Mouse (Mus musculus) heart, postnatal 25 days (tissue): ENCODE results near the gene Ndufv2. TPM values are rescaled to one million over a fixed set of nuclear protein-coding genes. Genes with fewer than 3 reads are reported as not detected.

ENCODE experiments used
- DNase-seq: peaks from one replicate; pipeline ENCODE4 v3.0.0; 2022; ENCODE audit warnings: low spot score
- intact Hi-C: fragments of 180-260 bp; cut with DNase I; formaldehyde crosslinking; loops from one replicate; pipeline ENCODE4 v1.15.1; 2025
- total RNA-seq, 2 experiments: library from RNA; stranded (reverse); gene quantifications; 2 replicates each; pipeline ENCODE4 v1.2.3; 2021

The Ndufv2 gene
- total RNA-seq = 1,000 to 10,000 TPM; 1,243 to 1,263 TPM

DNA sequence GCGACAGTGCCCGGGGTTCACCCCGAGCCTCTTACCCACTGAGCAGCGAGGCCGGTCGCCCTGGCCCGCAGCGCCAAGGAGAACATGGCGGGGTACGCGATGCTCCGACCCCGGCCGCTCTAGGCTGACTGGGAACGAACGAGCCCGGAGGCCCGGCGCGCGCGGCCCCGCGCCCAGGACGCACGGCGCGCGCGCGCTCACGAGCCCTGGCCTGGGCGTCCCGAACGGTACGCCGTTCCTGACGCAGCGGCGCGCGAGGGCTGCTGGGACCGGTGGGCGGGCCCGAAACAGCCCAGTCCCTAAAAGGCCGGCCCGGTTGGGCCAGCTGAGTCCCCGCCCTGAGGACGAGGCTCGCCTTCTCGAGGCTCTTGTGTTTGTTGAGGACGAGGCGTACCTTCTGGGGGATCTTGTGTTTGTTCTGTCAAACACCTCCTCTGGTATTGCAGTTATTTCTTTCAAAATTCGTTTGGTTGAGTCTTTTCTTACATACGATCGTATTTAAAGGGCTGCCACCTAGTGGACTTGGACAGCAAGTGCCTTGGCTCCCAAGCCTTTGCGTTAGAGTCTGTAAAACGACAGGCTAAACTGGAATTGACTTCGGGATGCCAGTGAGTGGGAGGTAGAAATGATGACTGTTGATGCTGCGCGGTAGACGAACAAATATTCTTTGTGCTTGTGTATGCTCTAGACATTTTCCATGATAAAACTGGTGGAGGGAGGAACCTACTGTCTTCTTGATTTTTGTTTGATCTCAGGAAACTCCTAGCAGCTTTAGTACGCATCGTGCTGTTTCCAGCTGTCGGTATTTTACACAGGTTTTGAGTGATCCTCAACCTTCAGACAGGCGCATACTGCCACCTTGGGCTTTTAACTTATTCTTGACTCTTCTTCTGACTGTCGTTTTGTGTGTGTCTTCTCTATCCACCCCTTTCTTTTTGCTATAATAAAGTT is at the start of gene Ndufv2:
Gene Ndufv2 (minus strand): TSS at position 180 of the 951 bp plus-strand sequence.
- DNase-seq = peak; percentile 87
- intact Hi-C loops = loop anchor here (2.0 to 5.0 kb wide), 3 partner anchors 25 to 149 kb away; partner anchors contain the start of genes Ankrd12 and Twsg1

DNA sequence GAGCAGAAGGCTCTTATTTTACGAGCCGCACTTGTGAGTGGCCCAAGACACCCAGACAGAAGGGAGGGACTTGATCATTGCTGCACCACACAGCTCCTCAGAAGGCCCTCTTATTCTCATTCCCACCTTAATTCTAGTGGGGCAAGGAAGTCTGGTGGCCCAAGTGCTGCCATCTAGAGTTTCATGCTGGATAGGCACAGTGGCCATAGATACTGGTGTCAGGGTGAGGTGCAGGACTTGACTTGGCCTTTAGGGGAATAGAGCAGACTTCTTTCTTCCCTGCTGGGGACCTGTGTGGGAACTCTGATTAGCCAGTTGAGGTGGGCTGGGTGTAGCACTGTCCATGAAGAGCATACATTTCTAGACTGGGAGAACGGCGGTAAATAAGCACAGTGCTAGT is 29.9 kb upstream of the Ndufv2 start:
- intact Hi-C loops = no loop called here
- no peak for DNase-seq

DNA sequence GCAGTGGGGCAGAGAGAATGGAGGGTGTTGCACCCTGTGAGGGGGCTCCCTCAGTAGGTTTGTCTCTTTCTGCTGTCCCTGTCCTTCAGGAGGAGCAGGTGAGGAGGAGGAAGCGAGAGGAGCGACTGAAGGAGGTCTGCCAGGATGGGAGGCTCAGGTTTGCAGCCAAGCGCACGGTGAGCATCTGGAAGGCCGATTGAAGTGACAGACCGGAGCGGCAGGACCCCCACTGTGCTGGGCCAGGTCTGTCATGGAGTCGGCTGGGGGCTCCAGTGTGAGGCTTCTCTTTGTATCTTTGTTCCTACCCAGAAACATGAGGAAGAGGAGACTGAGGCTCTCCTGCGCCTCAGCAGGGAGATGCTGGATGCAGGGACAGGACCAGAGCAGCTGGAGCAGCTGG is 29.0 kb upstream of the Ndufv2 start:
- intact Hi-C loops = no loop called here
- DNase-seq = no peak

DNA sequence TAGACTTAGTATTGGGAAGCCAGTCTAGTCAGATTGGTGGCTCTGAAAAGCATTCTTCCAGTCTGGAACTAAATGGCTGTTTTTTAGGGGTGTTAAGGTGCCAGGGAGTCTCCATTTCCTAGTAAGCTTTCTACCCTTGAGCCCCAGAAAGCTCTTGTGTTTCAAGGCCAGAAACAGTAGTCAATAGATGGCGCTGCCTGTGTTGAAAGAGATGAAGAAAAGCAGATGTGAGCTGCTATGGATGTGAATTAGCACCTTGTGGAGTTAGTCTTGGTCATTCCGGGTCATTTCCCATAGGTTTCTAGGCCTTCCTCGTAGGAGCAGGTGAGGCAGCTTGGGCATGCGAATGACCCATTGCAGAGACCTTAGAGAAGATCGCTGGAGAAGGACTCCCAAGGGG is 23.9 kb upstream of the Ndufv2 start:
- intact Hi-C loops = no loop called here
- DNase-seq = no peak

GRCm38 (mm10) chr17:66123816-66124610 is 22.7 kb upstream of the Ndufv2 start:
- no peak for DNase-seq
- intact Hi-C loops = no loop called here

DNA sequence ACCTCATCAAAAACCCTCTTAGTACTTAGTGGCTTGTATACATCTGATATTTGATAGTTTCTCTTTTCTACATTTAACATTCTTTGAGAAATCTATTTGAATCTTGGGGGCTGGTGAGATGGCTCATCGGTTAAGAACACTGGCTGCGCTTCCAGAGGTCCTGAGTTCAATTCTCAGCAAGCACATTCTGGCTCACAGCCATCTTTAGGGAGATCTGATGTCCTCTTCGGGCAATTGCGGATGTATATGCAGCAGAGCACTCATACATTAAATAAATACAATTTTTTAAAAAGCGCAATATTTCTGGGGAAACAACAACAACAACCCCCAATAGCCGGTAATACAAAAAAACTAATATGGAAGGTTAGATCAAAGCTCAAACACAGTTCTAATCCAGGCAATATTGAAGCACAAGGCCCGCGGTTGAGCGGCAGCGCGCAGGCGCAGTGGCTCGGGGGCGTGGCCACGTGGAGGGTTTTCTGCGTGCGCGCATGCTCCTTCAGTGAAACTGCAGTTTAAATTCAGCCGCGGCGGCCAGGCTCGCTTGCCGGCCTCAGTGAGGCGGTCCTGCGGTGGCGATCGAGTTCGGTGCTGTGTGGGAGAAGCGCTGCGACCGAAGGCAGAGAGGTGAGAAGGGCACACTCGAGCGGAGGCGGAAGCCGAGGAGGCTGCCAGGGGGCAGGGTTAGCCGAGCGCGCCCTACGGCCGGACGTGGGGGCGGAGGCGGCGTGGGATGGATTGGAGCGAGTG is 21.9 kb upstream of the Ndufv2 start, which contains the start of gene Ddx11:
Gene Ddx11 (plus strand): TSS at position 455 of the 750 bp plus-strand sequence.
- intact Hi-C loops = no loop called here
- peak; percentile 78 for DNase-seq

DNA sequence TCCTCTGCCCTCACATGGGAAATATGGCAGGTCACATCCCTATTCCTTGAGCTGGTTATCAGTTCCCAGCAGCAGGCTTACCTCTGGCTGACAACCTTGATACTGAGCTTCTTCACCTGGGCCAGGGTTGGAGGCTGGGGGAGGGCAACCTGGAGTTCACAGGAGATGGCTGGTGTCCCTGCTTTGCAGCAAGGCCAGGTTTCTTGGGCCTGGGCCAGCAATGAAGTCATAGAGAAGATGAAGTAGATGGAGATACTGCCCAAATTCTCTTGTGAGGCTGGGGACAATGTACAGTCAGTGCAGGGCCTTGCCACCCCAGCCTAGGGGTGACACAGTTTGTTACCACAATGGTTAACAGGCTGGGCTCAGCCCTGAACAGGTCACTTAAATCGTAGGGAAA is 19.3 kb upstream of the Ndufv2 start:
- DNase-seq = no peak
- intact Hi-C loops = no loop called here

DNA sequence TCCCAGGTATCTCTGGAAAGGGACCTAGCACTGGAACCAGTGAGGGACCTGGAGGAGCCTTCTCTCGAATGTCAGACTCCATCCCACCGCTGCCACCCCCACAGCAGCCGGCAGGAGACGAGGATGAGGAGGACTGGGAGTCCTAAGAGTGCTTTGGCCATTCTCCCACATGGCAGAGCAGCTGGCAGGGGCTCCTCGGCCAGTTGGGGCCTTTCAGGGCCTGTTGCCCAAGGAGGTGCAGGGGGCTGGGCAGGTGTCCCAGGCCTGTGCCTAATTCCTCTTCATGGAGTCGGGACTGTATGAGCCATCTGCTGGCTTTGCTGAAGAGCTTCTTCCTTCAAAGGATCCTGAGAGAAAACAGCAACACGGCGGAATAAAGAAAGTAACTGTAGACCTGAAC is 17.6 kb upstream of the Ndufv2 start:
- intact Hi-C loops = no loop called here
- DNase-seq = no peak

DNA sequence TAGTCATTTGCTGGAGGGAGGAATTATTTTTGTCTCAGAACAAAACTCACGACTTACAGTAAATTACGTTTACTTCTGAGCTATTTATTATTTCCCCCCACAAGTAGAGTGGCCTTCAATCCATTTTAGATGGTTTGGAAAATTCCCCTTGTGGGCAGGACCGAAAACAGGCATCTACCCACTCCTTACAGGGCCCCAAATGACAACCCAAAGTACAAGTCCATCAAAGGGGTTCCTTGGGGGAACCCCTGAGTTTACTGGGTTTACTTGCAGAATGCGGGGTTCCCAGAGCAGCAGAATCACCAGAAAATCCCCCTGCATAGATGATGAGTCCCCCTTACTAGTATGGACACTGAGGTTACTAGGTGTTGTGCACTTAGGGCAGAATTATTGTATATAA is 10.8 kb upstream of the Ndufv2 start:
- no peak for DNase-seq
- intact Hi-C loops = no loop called here

- DNase-seq = peak; percentile 80
- intact Hi-C loops = no loop called here
Measured at GRCm38 (mm10) chr17:66111402-66111959, 10.1 kb upstream of the Ndufv2 start, which contains the start of gene Washc1. Washc1 (plus strand) TSS chr17:66111545.

GRCm38 (mm10) chr17:66110746-66111145 is 9.4 kb upstream of the Ndufv2 start:
- DNase-seq = no peak
- intact Hi-C loops = no loop called here

GRCm38 (mm10) chr17:66108198-66108597 is 6.8 kb upstream of the Ndufv2 start:
- no peak for DNase-seq
- intact Hi-C loops = loop anchor here (2.0 kb wide), 1 partner anchor 243 kb away; no protein-coding TSS in a partner anchor

- no peak for DNase-seq
- intact Hi-C loops = no loop called here
Measured at GRCm38 (mm10) chr17:66107466-66107865, 6.1 kb upstream of the Ndufv2 start.

DNA sequence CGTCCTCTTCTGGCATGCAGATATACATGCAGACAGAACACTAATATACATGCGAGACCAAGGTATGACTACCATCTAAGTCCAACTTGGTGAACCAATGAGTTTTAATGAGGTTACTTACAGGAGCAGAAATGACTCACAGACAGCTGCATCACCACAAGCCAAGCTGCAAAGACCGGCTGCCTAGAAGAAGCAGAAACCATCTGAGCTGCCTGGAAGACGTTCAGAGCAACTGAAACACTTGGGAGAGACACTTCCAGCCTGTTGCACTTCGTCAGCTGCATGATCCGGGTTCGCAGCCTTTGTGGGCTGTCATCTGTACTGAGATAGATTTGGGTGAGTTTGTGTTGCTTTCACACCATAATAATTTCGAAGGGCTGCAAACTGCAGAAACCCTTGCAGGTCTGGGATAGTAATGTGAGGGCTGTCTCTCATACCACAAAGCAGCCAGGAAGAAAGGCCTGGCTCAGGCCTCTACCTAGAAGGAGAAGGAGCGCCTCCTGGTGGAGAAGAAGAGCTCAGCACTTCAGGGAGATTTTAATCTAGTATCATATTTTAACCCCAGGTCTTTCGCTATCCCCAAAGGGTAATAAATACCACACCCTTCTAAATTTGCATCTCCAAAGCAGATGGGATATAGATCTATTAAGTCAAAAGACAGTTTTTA is 5.4 kb upstream of the Ndufv2 start:
- peak; percentile 17 for DNase-seq
- intact Hi-C loops = no loop called here

GRCm38 (mm10) chr17:66104076-66104475 is 2.7 kb upstream of the Ndufv2 start:
- intact Hi-C loops = loop anchor here (5.0 kb wide), 2 partner anchors 42 to 152 kb away; partner anchors contain the start of gene Twsg1
- no peak for DNase-seq

DNA sequence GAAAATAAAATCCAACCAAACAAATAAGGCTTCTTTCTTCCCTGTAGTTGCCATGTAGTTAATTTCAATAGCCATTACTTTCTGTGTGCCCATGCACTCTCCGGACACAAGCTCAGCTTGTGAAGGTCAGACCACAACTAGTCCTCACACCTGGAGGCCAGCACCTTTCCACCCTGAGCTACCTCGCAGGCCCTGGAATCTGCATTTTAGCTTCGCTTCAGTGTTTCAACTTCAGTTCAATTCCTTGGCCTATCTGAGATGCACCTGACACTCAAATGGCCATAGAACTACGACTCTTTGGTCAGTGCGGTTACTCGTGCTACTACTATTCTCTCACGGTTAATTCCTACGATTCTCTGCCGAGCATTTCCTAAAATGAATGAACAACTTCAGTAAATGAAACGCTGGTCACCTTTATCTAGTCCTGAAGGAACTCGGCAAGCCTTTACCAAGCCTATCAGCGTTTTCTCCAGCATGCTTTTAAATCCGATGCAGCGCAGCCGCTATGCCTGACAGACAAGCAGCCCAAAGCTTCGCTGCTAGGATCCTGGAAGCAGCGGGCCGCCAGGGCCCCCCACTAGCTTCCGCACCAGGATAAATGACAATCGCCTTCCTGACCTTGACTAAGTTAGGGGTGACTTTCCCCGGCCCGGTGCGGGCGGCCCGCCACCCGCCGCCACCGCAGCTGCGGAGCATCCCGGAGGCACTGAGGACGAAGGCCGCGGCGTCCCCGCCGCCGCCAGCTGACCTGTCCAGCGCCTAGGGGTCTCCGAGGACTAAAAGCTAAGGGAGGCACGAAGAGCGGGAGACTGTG is 586 bp downstream of the Ndufv2 start:
- intact Hi-C loops = loop anchor here (2.0 to 5.0 kb wide), 3 partner anchors 24 to 148 kb away; partner anchors contain the start of genes Ankrd12 and Twsg1
- no peak for DNase-seq

DNA sequence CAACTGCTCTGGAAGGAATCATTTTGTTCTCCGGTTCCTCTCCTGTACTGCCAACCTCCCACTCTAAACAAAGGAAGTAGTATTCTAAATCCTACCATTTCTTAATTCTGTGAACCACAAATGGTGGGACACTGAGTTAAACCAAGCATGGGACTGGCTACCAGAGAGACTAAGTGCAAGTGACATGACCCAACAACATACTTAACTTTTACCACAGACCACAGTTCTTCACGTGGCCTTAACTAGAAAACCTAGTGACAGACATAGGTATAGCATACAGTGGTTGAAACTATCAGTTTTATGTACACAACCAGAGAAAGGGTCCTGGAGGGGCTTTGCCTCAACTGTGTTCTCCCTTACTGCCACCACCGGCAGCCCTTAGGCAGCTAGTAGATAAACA is 8.7 kb downstream of the Ndufv2 start:
- no peak for DNase-seq
- intact Hi-C loops = no loop called here

- no peak for DNase-seq
- intact Hi-C loops = no loop called here
Measured at GRCm38 (mm10) chr17:66092065-66092464, 9.3 kb downstream of the Ndufv2 start.
